Mouse (Mus musculus): ENCODE results near the gene Mab21l1. TPM values are rescaled to one million over a fixed set of nuclear protein-coding genes. Genes with fewer than 3 reads are reported as not detected.

Gene Mab21l1
- polyA plus RNA-seq, 1 experiment from 2014 or later = 0.59 TPM

- 90% methylated on average over 6 of the region's 6 CpGs for WGBS
- H3K4me3 ChIP-seq (ENCODE audit: low read length) = no peak overlapping the region
- no peak overlapping the region for H3K27ac ChIP-seq (ENCODE audit: low read length)
- H3K9ac ChIP-seq (ENCODE audit: low read length) = no peak overlapping the region
- no peaks in the 10 kb centered on the region for H3K36me3 ChIP-seq (ENCODE audit: control insufficient read depth, insufficient read depth, low read length)
- no peak overlapping the region for H3K4me2 ChIP-seq (ENCODE audit: low read depth, low read length)
- no peak for ATAC-seq (ENCODE audit: low read depth)
- no peaks in the 10 kb centered on the region for H3K27me3 ChIP-seq (ENCODE audit: control insufficient read depth, insufficient read depth, low read depth, low read length)
- no peaks in the 10 kb centered on the region for H3K9me3 ChIP-seq (ENCODE audit: control insufficient read depth, low read length)
- H3K4me1 ChIP-seq (replicated peaks; ENCODE audit: control insufficient read depth, insufficient read depth, low read length) = peaks cover 3% of the 10 kb centered on the region; the same call in 1 of the 2 replicates
Observed at GRCm38 (mm10) chr3:55753872-55754271, 28.4 kb upstream of the Mab21l1 start.

- Histone ChIP-seq H3K4me3 (ENCODE audit: low read length) (no peak overlapping the region), H3K4me2 (ENCODE audit: low read depth, low read length) (no peak overlapping the region), H3K4me1 (replicated peaks; ENCODE audit: control insufficient read depth, insufficient read depth, low read length) (peaks cover 3% of the 10 kb centered on the region; the same call in 1 of the 2 replicates), H3K36me3 (ENCODE audit: control insufficient read depth, insufficient read depth, low read length) (no peaks in the 10 kb centered on the region), H3K27me3 (ENCODE audit: control insufficient read depth, insufficient read depth, low read depth, low read length) (no peaks in the 10 kb centered on the region), H3K9ac (ENCODE audit: low read length) (no peak overlapping the region), H3K9me3 (ENCODE audit: control insufficient read depth, low read length) (no peaks in the 10 kb centered on the region), H3K27ac (ENCODE audit: low read length) (no peak overlapping the region)
- 72% methylated on average over 6 of the region's 6 CpGs for WGBS
- no peak for ATAC-seq (ENCODE audit: low read depth)
Observed at GRCm38 (mm10) chr3:55754981-55755608, 27.2 kb upstream of the Mab21l1 start.

GRCm38 (mm10) chr3:55755805-55756601 lies 26.3 kb upstream of the Mab21l1 start:
- H3K27ac ChIP-seq (ENCODE audit: low read length) = no peak overlapping the region
- no peaks in the 10 kb centered on the region for H3K27me3 ChIP-seq (ENCODE audit: control insufficient read depth, insufficient read depth, low read depth, low read length)
- 64% methylated on average over 11 of the region's 11 CpGs for WGBS
- H3K9ac ChIP-seq (ENCODE audit: low read length) = no peak overlapping the region
- no peak overlapping the region for H3K4me2 ChIP-seq (ENCODE audit: low read depth, low read length)
- ATAC-seq (ENCODE audit: low read depth) = no peak
- peaks cover 3% of the 10 kb centered on the region; the same call in 1 of the 2 replicates for H3K4me1 ChIP-seq (replicated peaks; ENCODE audit: control insufficient read depth, insufficient read depth, low read length)
- no peaks in the 10 kb centered on the region for H3K36me3 ChIP-seq (ENCODE audit: control insufficient read depth, insufficient read depth, low read length)
- H3K9me3 ChIP-seq (ENCODE audit: control insufficient read depth, low read length) = no peaks in the 10 kb centered on the region
- H3K4me3 ChIP-seq (ENCODE audit: low read length) = no peak overlapping the region

- Histone ChIP-seq H3K27me3 (ENCODE audit: control insufficient read depth, insufficient read depth, low read depth, low read length) (no peaks in the 10 kb centered on the region), H3K27ac (ENCODE audit: low read length) (no peak overlapping the region), H3K9ac (ENCODE audit: low read length) (no peak overlapping the region), H3K9me3 (ENCODE audit: control insufficient read depth, low read length) (no peaks in the 10 kb centered on the region), H3K4me3 (ENCODE audit: low read length) (no peak overlapping the region), H3K4me1 (replicated peaks; ENCODE audit: control insufficient read depth, insufficient read depth, low read length) (peaks cover 3% of the 10 kb centered on the region; the same call in 1 of the 2 replicates), H3K36me3 (ENCODE audit: control insufficient read depth, insufficient read depth, low read length) (no peaks in the 10 kb centered on the region), H3K4me2 (ENCODE audit: low read depth, low read length) (no peak overlapping the region)
- no peak for ATAC-seq (ENCODE audit: low read depth)
- 74% methylated on average over 11 of the region's 11 CpGs for WGBS
Observed at GRCm38 (mm10) chr3:55756602-55757190, 25.6 kb upstream of the Mab21l1 start.

- Histone ChIP-seq H3K4me2 (ENCODE audit: low read depth, low read length) (no peak overlapping the region), H3K27me3 (ENCODE audit: control insufficient read depth, insufficient read depth, low read depth, low read length) (no peaks in the 10 kb centered on the region), H3K4me1 (replicated peaks; ENCODE audit: control insufficient read depth, insufficient read depth, low read length) (peaks cover 3% of the 10 kb centered on the region; the same call in 1 of the 2 replicates), H3K36me3 (ENCODE audit: control insufficient read depth, insufficient read depth, low read length) (no peaks in the 10 kb centered on the region), H3K27ac (ENCODE audit: low read length) (no peak overlapping the region), H3K9me3 (ENCODE audit: control insufficient read depth, low read length) (no peaks in the 10 kb centered on the region), H3K9ac (ENCODE audit: low read length) (no peak overlapping the region), H3K4me3 (ENCODE audit: low read length) (no peak overlapping the region)
- no peak for ATAC-seq (ENCODE audit: low read depth)
- WGBS = 34% methylated on average over 8 of the region's 8 CpGs
Observed at GRCm38 (mm10) chr3:55758297-55758696, 24.0 kb upstream of the Mab21l1 start.

GRCm38 (mm10) chr3:55763591-55763990 lies 18.7 kb upstream of the Mab21l1 start:
- no peaks in the 10 kb centered on the region for H3K9me3 ChIP-seq (ENCODE audit: control insufficient read depth, low read length)
- ATAC-seq (ENCODE audit: low read depth) = no peak
- H3K4me1 ChIP-seq (replicated peaks; ENCODE audit: control insufficient read depth, insufficient read depth, low read length) = no peaks in the 10 kb centered on the region
- H3K9ac ChIP-seq (ENCODE audit: low read length) = no peak overlapping the region
- H3K27me3 ChIP-seq (ENCODE audit: control insufficient read depth, insufficient read depth, low read depth, low read length) = no peaks in the 10 kb centered on the region
- H3K36me3 ChIP-seq (ENCODE audit: control insufficient read depth, insufficient read depth, low read length) = no peaks in the 10 kb centered on the region
- WGBS = 59% methylated on average over 8 of the region's 8 CpGs
- no peak overlapping the region for H3K4me3 ChIP-seq (ENCODE audit: low read length)
- no peak overlapping the region for H3K27ac ChIP-seq (ENCODE audit: low read length)
- no peak overlapping the region for H3K4me2 ChIP-seq (ENCODE audit: low read depth, low read length)

- Histone ChIP-seq H3K4me3 (ENCODE audit: low read length) (no peak overlapping the region), H3K9ac (ENCODE audit: low read length) (no peak overlapping the region), H3K9me3 (ENCODE audit: control insufficient read depth, low read length) (no peaks in the 10 kb centered on the region), H3K27ac (ENCODE audit: low read length) (no peak overlapping the region), H3K36me3 (ENCODE audit: control insufficient read depth, insufficient read depth, low read length) (no peaks in the 10 kb centered on the region), H3K4me2 (ENCODE audit: low read depth, low read length) (no peak overlapping the region), H3K27me3 (ENCODE audit: control insufficient read depth, insufficient read depth, low read depth, low read length) (no peaks in the 10 kb centered on the region), H3K4me1 (replicated peaks; ENCODE audit: control insufficient read depth, insufficient read depth, low read length) (no peaks in the 10 kb centered on the region)
- WGBS = 53% methylated on average over 2 of the region's 2 CpGs
- no peak for ATAC-seq (ENCODE audit: low read depth)
Observed at GRCm38 (mm10) chr3:55768654-55769053, 13.7 kb upstream of the Mab21l1 start.

GRCm38 (mm10) chr3:55769308-55769707 lies 13.0 kb upstream of the Mab21l1 start:
- no peaks in the 10 kb centered on the region for H3K27me3 ChIP-seq (ENCODE audit: control insufficient read depth, insufficient read depth, low read depth, low read length)
- no peak overlapping the region for H3K9ac ChIP-seq (ENCODE audit: low read length)
- ATAC-seq (ENCODE audit: low read depth) = no peak
- no peak overlapping the region for H3K4me3 ChIP-seq (ENCODE audit: low read length)
- no peak overlapping the region for H3K4me2 ChIP-seq (ENCODE audit: low read depth, low read length)
- no peaks in the 10 kb centered on the region for H3K36me3 ChIP-seq (ENCODE audit: control insufficient read depth, insufficient read depth, low read length)
- H3K4me1 ChIP-seq (replicated peaks; ENCODE audit: control insufficient read depth, insufficient read depth, low read length) = no peaks in the 10 kb centered on the region
- WGBS = 89% methylated on average over 2 of the region's 2 CpGs
- no peaks in the 10 kb centered on the region for H3K9me3 ChIP-seq (ENCODE audit: control insufficient read depth, low read length)
- no peak overlapping the region for H3K27ac ChIP-seq (ENCODE audit: low read length)

GRCm38 (mm10) chr3:55774203-55774602 lies 8.1 kb upstream of the Mab21l1 start:
- no peaks in the 10 kb centered on the region for H3K4me1 ChIP-seq (replicated peaks; ENCODE audit: control insufficient read depth, insufficient read depth, low read length)
- 46% methylated on average over 6 of the region's 6 CpGs for WGBS
- no peak for ATAC-seq (ENCODE audit: low read depth)

More at GRCm38 (mm10) chr3:55774203-55774602, 8.1 kb upstream of the Mab21l1 start:
- Histone ChIP-seq H3K9me3 (ENCODE audit: control insufficient read depth, low read length) (no peaks in the 10 kb centered on the region), H3K9ac (ENCODE audit: low read length) (no peak overlapping the region), H3K27me3 (ENCODE audit: control insufficient read depth, insufficient read depth, low read depth, low read length) (peaks cover 7% of the 10 kb centered on the region; the same call in 1 of the 2 replicates), H3K27ac (ENCODE audit: low read length) (no peak overlapping the region), H3K36me3 (ENCODE audit: control insufficient read depth, insufficient read depth, low read length) (no peaks in the 10 kb centered on the region), H3K4me2 (ENCODE audit: low read depth, low read length) (no peak overlapping the region), H3K4me3 (ENCODE audit: low read length) (no peak overlapping the region)
